Mouse (Mus musculus) neutrophil, adult 59 days (primary cell): Measurements from ENCODE around the gene Gm3285. TPM values are rescaled to one million over a fixed set of nuclear protein-coding genes. Genes with fewer than 3 reads are reported as not detected.

Experiments used
- total RNA-seq, 2 experiments: library from RNA; stranded (reverse); gene quantifications; 1 replicate in 1 of 2; 2 replicates in 1 of 2; pipeline ENCODE4 v1.2.4; 2023

The Gm3285 gene
- total RNA-seq: not detected

GRCm38 (mm10) chr10:77861675-77862074, at the start of gene Gm3285:
Gm3285 (plus strand) TSS chr10:77861975.

GRCm38 (mm10) chr10:77814382-77814781, 47.4 kb upstream of the Gm3285 start, which contains the start of gene Gm2696:
Gm2696 (plus strand) TSS chr10:77814682.

GRCm38 (mm10) chr10:77826951-77827350, 34.8 kb upstream of the Gm3285 start, which contains the start of gene Krtap10-4:
Krtap10-4 (minus strand) TSS chr10:77827095.

GRCm38 (mm10) chr10:77835647-77836046, 26.1 kb upstream of the Gm3285 start, which contains the start of gene Krtap10-10:
Krtap10-10 (plus strand) TSS chr10:77835947.

GRCm38 (mm10) chr10:77846503-77846902, 15.3 kb upstream of the Gm3285 start, which contains the start of gene Gm36176:
Gm36176 (plus strand) TSS chr10:77846803.

GRCm38 (mm10) chr10:77852559-77852958, 9.2 kb upstream of the Gm3285 start, which contains the start of gene Gm10318:
Gm10318 (plus strand) TSS chr10:77852859.

GRCm38 (mm10) chr10:77902211-77902893, 40.6 kb downstream of the Gm3285 start, which contains the start of gene Lrrc3:
Lrrc3 (minus strand) TSS chr10:77902536.

Other genes starting within 250 kb of the Gm3285 start
- 10 to 100 TPM; 31.4 to 37.3 TPM for gene Ube2g2, start 239.7 kb upstream of the Gm3285 start, total RNA-seq
- gene Tspear, start 175.4 kb upstream of the Gm3285 start, total RNA-seq: not detected
- not detected for gene Gm19402, start 171.2 kb upstream of the Gm3285 start, total RNA-seq
- gene Gm9508, start 164.7 kb upstream of the Gm3285 start, total RNA-seq: not detected
- not detected for gene Gm10272, start 155.3 kb upstream of the Gm3285 start, total RNA-seq
- not detected for gene Gm10024, start 150.5 kb upstream of the Gm3285 start, total RNA-seq
- not detected for gene Gm10142, start 146.2 kb upstream of the Gm3285 start, total RNA-seq
- gene Krtap12-1, start 141.4 kb upstream of the Gm3285 start, total RNA-seq: not detected
- not detected for gene Gm10100, start 135.5 kb upstream of the Gm3285 start, total RNA-seq
- gene Gm18596, start 119.3 kb upstream of the Gm3285 start, total RNA-seq: not detected
- not detected for gene Gm9736, start 110.6 kb upstream of the Gm3285 start, total RNA-seq
- gene Gm3233, start 102.3 kb upstream of the Gm3285 start, total RNA-seq: not detected
- not detected for gene Gm3238, start 90.7 kb upstream of the Gm3285 start, total RNA-seq
- not detected for gene Gm7138, start 85.0 kb upstream of the Gm3285 start, total RNA-seq
- not detected for gene Gm3250, start 79.4 kb upstream of the Gm3285 start, total RNA-seq
- not detected for gene Gm7137, start 73.8 kb upstream of the Gm3285 start, total RNA-seq
- not detected for gene Gm9639, start 66.9 kb upstream of the Gm3285 start, total RNA-seq
- not detected for gene Gm19668, start 62.8 kb upstream of the Gm3285 start, total RNA-seq
- gene Gm9507, start 50.1 kb upstream of the Gm3285 start, total RNA-seq: not detected
- not detected for gene Gm2696, start 47.3 kb upstream of the Gm3285 start, total RNA-seq
- not detected for gene Krtap10-4, start 34.9 kb upstream of the Gm3285 start, total RNA-seq
- not detected for gene Krtap10-10, start 26.0 kb upstream of the Gm3285 start, total RNA-seq
- gene Gm36176, start 15.2 kb upstream of the Gm3285 start, total RNA-seq: not detected
- gene Gm10318, start 9.1 kb upstream of the Gm3285 start, total RNA-seq: not detected
- gene Lrrc3, start 40.6 kb downstream of the Gm3285 start, total RNA-seq: under 1 TPM; 0.11 to 0.31 TPM
- gene Trpm2, start 108.6 kb downstream of the Gm3285 start, total RNA-seq: 100 to 1,000 TPM; 278 to 284 TPM
- gene 1810043G02Rik, start 116.5 kb downstream of the Gm3285 start, total RNA-seq: 1 to 10 TPM; 9.5 to 9.7 TPM
- 10 to 100 TPM; 30.5 to 37.9 TPM for gene Pfkl, start 148.1 kb downstream of the Gm3285 start, total RNA-seq
- gene Dnmt3l, start 180.0 kb downstream of the Gm3285 start, total RNA-seq: 1 to 10 TPM; 2.0 to 4.1 TPM
- under 1 TPM in 1 of 2 experiments, not detected in 1; 0.22 TPM for gene Aire, start 181.6 kb downstream of the Gm3285 start, total RNA-seq
- gene Icosl, start 207.3 kb downstream of the Gm3285 start, total RNA-seq: 10 to 100 TPM; 47.1 to 50.3 TPM